Comparison of ENCODE assay signal across 29 mouse cellular contexts in genomic region chr19:30433141-30433540, GRCm38 (mm10).
"Had no signal": no experiment of that assay in that cellular context is flagged by ENCODE, and none has a peak within 500 bp of the region (broad histone marks: within the 10 kb centered on the region; RNA-seq: fewer than 3 reads in every experiment).

No protein-coding gene starts in this region.

- H3K4me2 ChIP-seq: embryonic facial prominence, embryonic 12.5 days; embryonic facial prominence, embryonic 13.5 days; embryonic facial prominence, embryonic 15.5 days; forebrain, embryonic 12.5 days; forebrain, embryonic 13.5 days; forebrain, embryonic 15.5 days had no signal

- DNase-seq: cerebellum, adult 8-10 months; cerebellum, adult 9-10 months; cerebellum, adult 9-11 months; cerebellum, postnatal 10 days; cerebellum, postnatal 14 days; cerebellum, postnatal 25 days; cerebellum, postnatal 36 days; embryo, embryonic 11 days; forebrain, postnatal 0 days; gastrocnemius, adult 2 months; gastrocnemius, postnatal 10 days; gastrocnemius, postnatal 14 days; gastrocnemius, postnatal 25 days; gastrocnemius, postnatal 36 days; heart, adult 11 months; heart, adult 18-20 months; heart, adult 2 months had no signal

- H3K27ac ChIP-seq: embryonic facial prominence, embryonic 10.5 days; embryonic facial prominence, embryonic 12.5 days; embryonic facial prominence, embryonic 13.5 days; embryonic facial prominence, embryonic 15.5 days; forebrain, embryonic 10.5 days; forebrain, embryonic 12.5 days; forebrain, embryonic 13.5 days; forebrain, embryonic 15.5 days; gastrocnemius, adult 2 months; heart, adult 2 months; heart, embryonic 10.5 days had no signal

- H3K27me3 ChIP-seq: embryonic facial prominence, embryonic 12.5 days; embryonic facial prominence, embryonic 13.5 days; embryonic facial prominence, embryonic 15.5 days; forebrain, embryonic 12.5 days; forebrain, embryonic 13.5 days; forebrain, embryonic 15.5 days had no signal

- H3K9me3 ChIP-seq: embryonic facial prominence, embryonic 10.5 days; embryonic facial prominence, embryonic 12.5 days; embryonic facial prominence, embryonic 13.5 days; embryonic facial prominence, embryonic 15.5 days; forebrain, embryonic 12.5 days; forebrain, embryonic 13.5 days; forebrain, embryonic 15.5 days; heart, embryonic 10.5 days had no signal

- H3K9ac ChIP-seq: embryonic facial prominence, embryonic 12.5 days; embryonic facial prominence, embryonic 13.5 days; embryonic facial prominence, embryonic 15.5 days; forebrain, embryonic 12.5 days; forebrain, embryonic 13.5 days; forebrain, embryonic 15.5 days; forebrain, postnatal 0 days had no signal

- ATAC-seq: forebrain, embryonic 13.5 days; forebrain, embryonic 14.5 days; forebrain, embryonic 15.5 days; forebrain, embryonic 16.5 days; forebrain, postnatal 0 days had no signal

- H3K4me1 ChIP-seq: forebrain, embryonic 10.5 days; forebrain, embryonic 12.5 days; forebrain, embryonic 13.5 days; forebrain, embryonic 15.5 days; heart, embryonic 10.5 days had no signal

- H3K36me3 ChIP-seq: embryonic facial prominence, embryonic 10.5 days; embryonic facial prominence, embryonic 12.5 days; embryonic facial prominence, embryonic 13.5 days; embryonic facial prominence, embryonic 15.5 days; forebrain, embryonic 10.5 days; forebrain, embryonic 12.5 days; forebrain, embryonic 15.5 days; heart, embryonic 10.5 days had no signal

- H3K4me3 ChIP-seq: embryonic facial prominence, embryonic 10.5 days; embryonic facial prominence, embryonic 12.5 days; embryonic facial prominence, embryonic 13.5 days; embryonic facial prominence, embryonic 15.5 days; erythroblast, embryonic 14.5 days; forebrain, embryonic 10.5 days; forebrain, embryonic 12.5 days; forebrain, embryonic 13.5 days; forebrain, embryonic 15.5 days; gastrocnemius, adult 2 months; heart, adult 2 months; heart, embryonic 10.5 days had no signal
